Mouse (Mus musculus) heart, embryonic 14.5 days (tissue): ENCODE results near the gene Rrh. TPM values are rescaled to one million over a fixed set of nuclear protein-coding genes. Genes with fewer than 3 reads are reported as not detected.
A peak's percentile ranks its signal among the peaks of the same experiment; 100 is the strongest.

Experiments used
- ATAC-seq: fragments of 200-750 bp; cut with Nextera tagmentation; 2 replicates; pipeline ENCODE4 v1.8.0; 2017; ENCODE audit warnings: low read depth, moderate TSS enrichment; ENCODE audit not compliant: insufficient number of reproducible peaks, insufficient read depth, low FRiP score
- H3K27ac ChIP-seq, 2 experiments: fragments of 200-500 bp in 1 of 2; fragments of 300-500 bp in 1 of 2; sonication (generic) in 1 of 2; replicated peaks in 1 of 2; 2 replicates each; pipeline ENCODE4 v1.5.1; 2012 to 2014; ENCODE audit warnings: low read depth in 2 of 2, low read length in 2 of 2, control low read depth in 1 of 2, mild to moderate bottlenecking in 1 of 2, mixed read lengths in 1 of 2; ENCODE audit not compliant: control insufficient read depth in 1 of 2, insufficient read depth in 1 of 2
- H3K27me3 ChIP-seq: fragments of 300-500 bp; sonication (generic); 2 replicates; pipeline ENCODE4 v1.6.1; 2014; ENCODE audit warnings: mild to moderate bottlenecking, low read length, control low read depth; ENCODE audit not compliant: control insufficient read depth, insufficient read depth
- H3K36me3 ChIP-seq: fragments of 300-500 bp; sonication (generic); 2 replicates; pipeline ENCODE4 v1.6.1; 2014; ENCODE audit warnings: mild to moderate bottlenecking, control low read depth, low read length, mixed read lengths; ENCODE audit not compliant: control insufficient read depth, insufficient read depth
- H3K4me1 ChIP-seq, 2 experiments: fragments of 200-500 bp in 1 of 2; fragments of 300-500 bp in 1 of 2; sonication (generic) in 1 of 2; 2 replicates each; pipeline ENCODE4 v1.6.1; 2012 to 2014; ENCODE audit warnings: low read length in 2 of 2, control low read depth in 1 of 2, mixed read lengths in 1 of 2; ENCODE audit not compliant: control insufficient read depth in 2 of 2, insufficient read depth in 2 of 2
- H3K4me2 ChIP-seq: fragments of 300-500 bp; sonication (generic); 2 replicates; pipeline ENCODE4 v1.6.1; 2014; ENCODE audit warnings: mild to moderate bottlenecking, low read length
- H3K4me3 ChIP-seq, 2 experiments: fragments of 200-500 bp in 1 of 2; fragments of 300-500 bp in 1 of 2; sonication (generic) in 1 of 2; 2 replicates each; pipeline ENCODE4 v1.5.1; 2012 to 2014; ENCODE audit warnings: low read length in 2 of 2, mild to moderate bottlenecking in 2 of 2, control low read depth in 1 of 2, low read depth in 1 of 2, moderate library complexity in 1 of 2; ENCODE audit not compliant: control insufficient read depth in 1 of 2, insufficient read depth in 1 of 2
- H3K9ac ChIP-seq: fragments of 300-500 bp; sonication (generic); 2 replicates; pipeline ENCODE4 v1.6.1; 2014; ENCODE audit warnings: mild to moderate bottlenecking, low read length
- H3K9me3 ChIP-seq: fragments of 300-500 bp; sonication (generic); 2 replicates; pipeline ENCODE4 v1.6.1; 2016; ENCODE audit warnings: low read length, control low read depth; ENCODE audit not compliant: control insufficient read depth
- WGBS: fragments of 180-500 bp; shearing (Covaris S2); extraction: QIAGEN DNeasy Blood & Tissue Kit; methylation state at CpG from one replicate; pipeline ENCODE4 v1.1.7; 2014; 5-methylcytosine and 5-hydroxymethylcytosine counted together
- polyA plus RNA-seq: library from polyadenylated mRNA; unstranded; fragments of >200 nt; fragmentation: Nextera tagmentation; extraction: Ambion mirVana; gene quantifications from 2 replicates; pipeline ENCODE4 v1.2.1, GENCODE M21; 2014

Rrh gene
- polyA plus RNA-seq, 1 experiment from 2014 or later: not detected

- Histone ChIP-seq H3K4me2 (peak within 1 kb of the TSS; percentile 74), H3K4me1 (peaks cover 5 to 22% of the 10 kb centered on the region in 2 experiments; a peak in 3 of 4 replicates), H3K27ac (peak within 1 kb of the TSS in 1 of 2 experiments; percentile 7; a peak in 1 of 4 replicates), H3K9ac (peak within 1 kb of the TSS; percentile 31), H3K27me3 (peaks cover 12% of the 10 kb centered on the region; the same call in 1 of the 2 replicates), H3K9me3 (peaks cover 9% of the 10 kb centered on the region; the same call in 1 of the 2 replicates), H3K36me3 (no peaks in the 10 kb centered on the region), H3K4me3 (peak within 1 kb of the TSS; percentile 33)
- 10% methylated on average over 20 of the region's 20 CpGs for WGBS
- peak; percentile 76 for ATAC-seq
Measured at GRCm38 (mm10) chr3:129754650-129755604, 67.5 kb downstream of the Rrh start, which contains the start of gene Egf. TSS of gene Egf (minus strand) at chr3:129755316.

Other genes starting within 250 kb of the Rrh start
- 1.6 and 2.3 TPM in 2 replicates for gene Egf, start 67.3 kb downstream of the Rrh start, polyA plus RNA-seq
- gene Lrit3, start 18.6 kb downstream of the Rrh start, polyA plus RNA-seq: not detected in 2 replicates
- 14.0 and 21.5 TPM in 2 replicates for gene Gar1, start 8.8 kb upstream of the Rrh start, polyA plus RNA-seq
- gene Cfi, start 13.3 kb upstream of the Rrh start, polyA plus RNA-seq: 2.7 and 3.4 TPM in 2 replicates
- gene Pla2g12a, start 56.0 kb upstream of the Rrh start, polyA plus RNA-seq: 67.3 and 67.9 TPM in 2 replicates
- gene Casp6, start 78.8 kb upstream of the Rrh start, polyA plus RNA-seq: 66.4 and 74.2 TPM in 2 replicates
- 4.7 and 5.1 TPM in 2 replicates for gene Mcub, start 147.6 kb upstream of the Rrh start, polyA plus RNA-seq
- 25.2 and 26.5 TPM in 2 replicates for gene Sec24b, start 239.0 kb upstream of the Rrh start, polyA plus RNA-seq